Mouse (Mus musculus) urinary bladder, adult 18-20 months (tissue): Measurements from ENCODE around the gene Ano2.

Source experiments
- DNase-seq, 2 experiments: peaks; one replicate each; pipeline ENCODE4 v3.0.0; 2022; ENCODE audit warnings: low spot score in 2 of 2, mixed read lengths in 2 of 2

Ano2 gene

DNA sequence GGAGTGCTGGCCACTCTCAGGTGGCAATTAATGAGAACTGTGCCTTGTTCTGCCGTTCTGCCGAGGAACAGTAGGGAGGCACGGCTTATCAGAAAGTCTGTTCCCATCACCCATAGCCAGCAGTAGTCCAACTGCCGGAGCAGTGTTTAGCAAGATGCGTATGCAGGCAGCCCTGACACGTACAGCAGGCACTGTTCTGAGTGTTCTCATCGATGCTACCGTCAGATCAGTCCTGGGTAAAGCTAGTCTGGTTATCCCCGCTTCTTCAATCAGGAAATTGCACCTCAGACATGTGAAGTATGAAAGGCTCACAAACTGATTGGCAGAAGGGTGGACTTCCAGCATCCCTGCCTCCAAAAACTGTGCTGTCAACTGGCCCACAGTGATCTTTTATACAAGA is 224.2 kb downstream of the Ano2 start:
- no peak for DNase-seq

GRCm38 (mm10) chr6:125922746-125923145 is 232.5 kb downstream of the Ano2 start:
- DNase-seq = no peak

- no peak for DNase-seq
These were observed 234.8 kb downstream of the Ano2 start for GRCm38 (mm10) chr6:125924979-125925378.

GRCm38 (mm10) chr6:125925861-125926260 is 235.6 kb downstream of the Ano2 start:
- DNase-seq = no peak

GRCm38 (mm10) chr6:125931926-125932325 is 241.7 kb downstream of the Ano2 start:
- DNase-seq = peak; percentile 10 to 18

DNA sequence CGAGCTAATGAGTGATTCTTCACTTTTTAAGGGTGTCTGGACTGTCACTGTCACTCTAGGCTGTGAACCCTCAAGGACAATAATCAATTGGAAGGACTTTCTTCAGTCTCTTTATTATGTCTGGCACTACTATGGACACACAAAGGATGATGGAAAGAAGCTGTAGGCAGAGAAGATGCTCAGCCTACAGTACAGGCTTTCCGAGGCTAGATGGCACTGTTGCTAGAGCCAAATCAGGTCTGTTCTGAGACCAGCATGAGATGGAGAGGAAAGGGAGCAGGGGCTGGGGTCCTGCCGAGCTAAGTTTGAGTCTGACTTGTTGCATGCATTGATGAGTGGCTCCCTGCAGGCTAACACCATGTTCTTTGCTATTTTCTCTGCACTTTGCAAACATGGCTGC is 264.7 kb downstream of the Ano2 start:
- DNase-seq = peak; percentile 12 to 18

GRCm38 (mm10) chr6:125973551-125973950 is 283.3 kb downstream of the Ano2 start:
- DNase-seq = no peak

GRCm38 (mm10) chr6:125975788-125976465 is 285.7 kb downstream of the Ano2 start:
- DNase-seq = no peak

DNA sequence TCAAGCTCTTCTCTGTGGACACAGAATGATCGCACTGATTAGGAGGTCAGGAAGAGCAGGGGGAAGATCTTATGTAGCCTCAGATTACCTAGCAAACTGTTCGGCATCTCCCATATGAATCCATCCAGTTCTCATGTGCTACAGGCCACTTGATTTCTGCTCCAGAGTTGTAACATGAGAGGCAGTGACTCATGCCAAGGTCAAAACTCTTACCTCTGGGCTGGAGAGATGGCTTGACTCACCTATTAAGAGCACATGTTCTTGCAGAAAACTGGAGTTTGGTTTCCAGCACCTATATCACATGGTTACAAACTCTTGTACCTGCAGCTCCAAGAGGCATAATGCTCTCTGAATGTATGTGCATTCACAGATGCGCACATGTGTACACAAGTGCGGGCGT is 289.4 kb downstream of the Ano2 start:
- DNase-seq = peak in 1 of 2 experiments; percentile 1

- no peak for DNase-seq
These were observed 293.8 kb downstream of the Ano2 start for GRCm38 (mm10) chr6:125984050-125984449.

GRCm38 (mm10) chr6:125992731-125993130 is 302.5 kb downstream of the Ano2 start:
- no peak for DNase-seq

GRCm38 (mm10) chr6:126001797-126002196 is 311.6 kb downstream of the Ano2 start:
- DNase-seq = no peak

- DNase-seq = no peak
These were observed 313.0 kb downstream of the Ano2 start for GRCm38 (mm10) chr6:126003002-126003742.

DNA sequence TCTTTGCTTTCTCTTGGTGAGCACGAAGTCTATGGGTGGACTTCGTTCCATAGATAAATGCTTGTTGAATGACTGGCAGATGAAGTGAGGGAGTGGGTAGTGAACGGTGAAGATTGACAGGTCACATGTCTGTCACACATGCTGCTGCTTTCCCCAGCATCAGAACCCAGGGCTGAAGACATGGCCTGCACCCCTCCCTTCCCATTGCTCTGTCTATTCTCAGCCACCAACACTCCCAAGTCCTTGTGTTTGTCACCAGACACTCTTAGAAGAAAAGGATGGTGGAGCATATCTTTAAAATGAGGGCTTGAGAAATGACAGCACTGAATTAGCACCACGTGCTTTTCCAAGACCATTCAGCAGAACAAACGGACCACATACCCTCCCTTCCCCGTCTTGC is 316.4 kb downstream of the Ano2 start:
- no peak for DNase-seq

DNA sequence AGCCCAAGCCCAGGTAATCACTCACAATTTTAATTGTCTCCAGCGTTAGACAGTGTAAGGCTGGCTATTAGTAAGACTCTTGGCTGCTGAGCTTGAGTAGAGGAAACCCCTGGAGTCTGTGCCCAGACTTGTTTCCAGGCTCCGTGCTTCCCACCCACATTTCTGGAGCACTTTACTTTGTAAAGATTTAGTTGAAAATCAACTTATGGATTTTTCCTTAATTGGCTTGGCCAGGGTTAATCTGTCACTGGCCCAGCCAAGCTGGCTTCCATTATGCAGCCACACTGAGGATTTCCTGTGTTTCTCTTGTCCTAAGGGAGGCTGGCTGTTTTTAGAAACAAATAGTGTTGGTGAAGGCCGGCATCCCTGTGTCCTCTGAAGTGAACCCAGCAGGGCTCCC is 318.9 kb downstream of the Ano2 start:
- no peak for DNase-seq

DNA sequence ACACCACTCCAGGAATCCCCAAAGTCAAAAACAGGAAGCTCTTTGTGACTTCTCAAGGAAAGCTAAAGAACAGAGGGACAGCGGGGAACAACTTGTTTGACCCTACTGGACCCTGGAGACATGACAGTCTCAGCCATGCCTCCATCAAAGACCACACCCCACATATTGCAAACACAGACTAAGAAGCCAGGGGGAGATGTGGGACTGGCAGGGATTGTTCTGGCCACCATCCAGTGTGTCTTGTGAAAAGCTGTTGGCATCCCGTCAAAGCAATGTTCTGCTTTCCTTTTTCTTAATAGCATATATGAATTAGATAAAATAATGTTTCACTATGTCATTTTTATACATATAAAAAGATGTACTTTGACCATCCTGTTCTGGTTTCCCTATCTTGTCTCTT is 326.8 kb downstream of the Ano2 start:
- DNase-seq = no peak

GRCm38 (mm10) chr6:126018411-126018810 is 328.2 kb downstream of the Ano2 start:
- no peak for DNase-seq

GRCm38 (mm10) chr6:126033693-126034402 is 343.6 kb downstream of the Ano2 start:
- DNase-seq = peak in 1 of 2 experiments; percentile 20

DNA sequence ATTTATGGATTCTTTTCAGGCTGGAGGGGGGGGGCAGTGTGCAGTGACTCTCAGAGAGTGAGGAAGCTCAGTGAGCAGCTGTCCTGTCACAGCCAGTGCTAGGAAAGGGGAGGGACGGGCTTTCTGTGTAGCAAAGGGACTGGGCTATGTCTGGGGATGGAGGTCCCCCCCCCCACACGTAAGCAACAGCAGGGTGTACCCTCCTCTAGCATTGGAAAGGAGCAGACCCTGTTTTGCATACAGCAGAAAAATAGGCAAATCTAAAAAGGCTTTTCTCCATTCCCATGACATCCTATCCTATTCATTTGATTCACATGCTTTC is 344.1 kb downstream of the Ano2 start:
- no peak for DNase-seq

DNA sequence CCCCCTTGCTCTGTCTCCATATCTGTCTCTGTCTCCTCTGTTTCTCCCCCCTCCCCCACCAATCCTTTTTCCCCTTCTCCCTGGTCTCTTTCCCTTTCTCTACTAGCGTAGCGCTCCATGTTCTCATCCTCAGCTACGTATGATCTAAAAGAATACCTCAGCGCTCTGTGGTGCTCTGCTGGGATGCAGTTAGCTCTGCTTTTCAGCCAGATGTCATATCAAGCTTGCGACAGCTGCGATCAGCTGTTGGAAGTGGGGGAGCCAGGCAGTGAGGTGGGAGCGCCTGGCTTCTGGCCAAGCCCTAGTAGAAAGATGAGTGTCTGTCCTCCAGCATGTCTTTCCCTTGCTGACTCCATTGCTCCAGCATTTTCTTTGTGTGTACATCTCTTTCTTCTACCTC is 344.5 kb downstream of the Ano2 start:
- no peak for DNase-seq

- no peak for DNase-seq
These were observed 345.4 kb downstream of the Ano2 start for GRCm38 (mm10) chr6:126035621-126036020.

DNA sequence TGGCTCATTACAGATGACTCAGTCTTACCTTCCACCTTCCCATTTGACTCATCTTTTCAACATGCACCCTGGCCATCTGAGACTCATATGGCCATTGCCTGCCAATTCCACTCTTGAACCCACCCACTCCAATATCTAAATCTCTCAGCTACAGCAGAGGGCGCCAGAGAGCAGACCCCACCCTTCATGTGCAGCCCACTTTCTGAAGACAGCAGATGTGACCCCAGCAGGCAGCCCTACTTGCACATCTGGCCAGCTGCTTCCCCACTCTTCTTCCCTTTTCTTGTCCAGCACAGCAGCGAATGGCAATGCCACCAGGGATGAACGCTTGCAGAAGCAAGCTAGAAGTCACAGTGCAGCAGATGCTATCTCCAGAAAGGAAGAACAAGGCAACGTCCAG is 355.7 kb downstream of the Ano2 start:
- DNase-seq = no peak

GRCm38 (mm10) chr6:126048206-126048605 is 358.0 kb downstream of the Ano2 start:
- DNase-seq = no peak
